Mouse (Mus musculus) gastrocnemius, postnatal 14 days (tissue): Measurements from ENCODE around the gene Plekhh1. TPM values are rescaled to one million over a fixed set of nuclear protein-coding genes. Genes with fewer than 3 reads are reported as not detected.

Source experiments
- total RNA-seq, 2 experiments: library from RNA; stranded (reverse); gene quantifications; 2 replicates each; pipeline ENCODE4 v1.2.3; 2021

Gene Plekhh1
- total RNA-seq, 2 experiments from 2014 or later = 2.2 to 2.5 TPM

Other genes starting within 250 kb of the Plekhh1 start
- 10 to 100 TPM; 53.4 to 53.9 TPM for gene Atp6v1d, start 167.5 kb upstream of the Plekhh1 start, total RNA-seq
- gene Eif2s1, start 167.3 kb upstream of the Plekhh1 start, total RNA-seq = 10 to 100 TPM; 38.9 to 49.3 TPM
- under 1 TPM in 1 of 2 experiments, not detected in 1; 0.13 TPM for gene Plek2, start 122.2 kb upstream of the Plekhh1 start, total RNA-seq
- 10 to 100 TPM; 11.8 to 16.7 TPM for gene Tmem229b, start 21.5 kb upstream of the Plekhh1 start, total RNA-seq
- 1 to 10 TPM; 1.9 to 2.9 TPM for gene Pigh, start 60.5 kb downstream of the Plekhh1 start, total RNA-seq
- gene Arg2, start 101.6 kb downstream of the Plekhh1 start, total RNA-seq = not detected
- gene Vti1b, start 143.5 kb downstream of the Plekhh1 start, total RNA-seq = 10 to 100 TPM; 47.9 to 52.9 TPM
- 1 to 10 TPM; 3.1 to 3.3 TPM for gene Rdh11, start 163.1 kb downstream of the Plekhh1 start, total RNA-seq
- under 1 TPM; 0.29 to 0.57 TPM for gene Rdh12, start 179.8 kb downstream of the Plekhh1 start, total RNA-seq